Mouse (Mus musculus) gastrocnemius, adult 18-20 months (tissue): ENCODE results near the gene Gm10134. TPM values are rescaled to one million over a fixed set of nuclear protein-coding genes. Genes with fewer than 3 reads are reported as not detected.
"Not testable (repeated sequence)": the region's sequence is repeated elsewhere in the genome, so short reads cannot be mapped to it uniquely, and the experiment has no call there.

Experiments used
- DNase-seq: peaks from one replicate; pipeline ENCODE4 v3.0.0; 2021; ENCODE audit warnings: low spot score
- total RNA-seq, 2 experiments: library from RNA; stranded (reverse); gene quantifications; 2 replicates each; pipeline ENCODE4 v1.2.3; 2021

Gm10134 gene
- total RNA-seq, 2 experiments from 2014 or later, result 0.74 TPM; not detected in 1

GRCm38 (mm10) chr2:28504676-28505075 lies 1.2 kb upstream of the Gm10134 start:
- no peak for DNase-seq

- no peak for DNase-seq
These were observed 396 bp downstream of the Gm10134 start for GRCm38 (mm10) chr2:28506291-28506690.

- DNase-seq, result not testable (repeated sequence)
These were observed 5.7 kb downstream of the Gm10134 start for GRCm38 (mm10) chr2:28511600-28511999.

- DNase-seq, result no peak
These were observed 7.0 kb downstream of the Gm10134 start, which contains the start of gene Ralgds for GRCm38 (mm10) chr2:28512798-28513401. TSS of gene Ralgds (plus strand) at chr2:28513125.

- DNase-seq, result no peak
These were observed 7.8 kb downstream of the Gm10134 start for GRCm38 (mm10) chr2:28513431-28514370.

- DNase-seq, result peak; percentile 81
These were observed 8.6 kb downstream of the Gm10134 start for GRCm38 (mm10) chr2:28514489-28514888.

- peak; percentile 85 for DNase-seq
These were observed 11.5 kb downstream of the Gm10134 start for GRCm38 (mm10) chr2:28517206-28517909.

GRCm38 (mm10) chr2:28518231-28518630 lies 12.3 kb downstream of the Gm10134 start:
- no peak for DNase-seq

GRCm38 (mm10) chr2:28520581-28520980 lies 14.7 kb downstream of the Gm10134 start:
- DNase-seq, result no peak

GRCm38 (mm10) chr2:28521571-28522151 lies 15.8 kb downstream of the Gm10134 start:
- no peak for DNase-seq

GRCm38 (mm10) chr2:28522166-28522565 lies 16.3 kb downstream of the Gm10134 start:
- no peak for DNase-seq

GRCm38 (mm10) chr2:28523643-28524117 lies 17.8 kb downstream of the Gm10134 start:
- DNase-seq, result peak; percentile 83

GRCm38 (mm10) chr2:28524406-28524805 lies 18.5 kb downstream of the Gm10134 start:
- no peak for DNase-seq

- peak; percentile 80 for DNase-seq
These were observed 19.5 kb downstream of the Gm10134 start for GRCm38 (mm10) chr2:28525219-28525942.

- no peak for DNase-seq
These were observed 20.3 kb downstream of the Gm10134 start for GRCm38 (mm10) chr2:28525943-28526876.

GRCm38 (mm10) chr2:28527436-28528353 lies 21.8 kb downstream of the Gm10134 start:
- DNase-seq, result no peak

GRCm38 (mm10) chr2:28528354-28528730 lies 22.4 kb downstream of the Gm10134 start:
- no peak for DNase-seq

GRCm38 (mm10) chr2:28529856-28530255 lies 24.0 kb downstream of the Gm10134 start:
- no peak for DNase-seq
